In the genomic region with DNA sequence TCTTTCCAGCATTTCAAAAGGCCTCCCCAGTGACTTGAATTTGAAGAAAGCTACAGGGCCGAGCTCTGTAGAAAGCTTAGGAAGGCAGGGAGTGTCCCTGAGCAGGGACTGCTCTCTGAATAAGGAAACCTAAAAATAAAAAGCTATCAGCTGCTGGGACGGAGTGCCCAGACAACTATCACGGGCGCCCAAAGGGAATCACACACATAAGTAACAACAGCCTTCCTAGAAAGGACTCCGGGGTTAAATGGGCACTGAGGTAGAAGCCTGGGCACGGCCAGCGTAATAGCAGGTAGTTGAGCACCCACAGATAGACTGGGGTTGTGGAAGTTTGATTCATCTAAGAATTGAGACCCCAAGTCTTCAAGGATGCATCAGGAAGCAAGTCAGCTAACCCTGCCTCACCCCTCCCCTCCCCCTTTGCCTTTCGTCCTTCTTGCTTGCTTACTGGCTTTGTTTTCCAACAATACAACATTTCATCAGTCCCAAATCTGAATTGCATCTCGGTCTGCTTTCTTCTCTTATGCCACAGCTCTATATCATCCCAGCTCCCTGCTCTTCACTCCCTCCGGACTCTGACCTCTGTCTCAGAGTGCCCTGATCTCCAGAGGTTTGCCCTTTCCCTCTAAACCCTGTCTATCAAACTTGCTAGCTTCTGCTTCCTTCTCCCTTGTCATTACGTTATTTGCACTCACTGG, we compare ENCODE assay signal across 14 mouse cellular contexts.
A peak's percentile ranks its signal among the peaks of the same experiment; 100 is the strongest.
DNase-seq lines count a peak whose midpoint lies in the region; ATAC-seq and TF ChIP-seq lines count a peak whose summit lies in the region.
"Had no signal": no experiment of that assay in that cellular context is flagged by ENCODE, and none has a peak within 500 bp of the region (broad histone marks: within the 10 kb centered on the region; RNA-seq: fewer than 3 reads in every experiment).

No protein-coding gene starts in this region.

- no peaks in the 10 kb centered on the region for H3K36me3 ChIP-seq in hindbrain, embryonic 10.5 days
- no peaks in the 10 kb centered on the region for H3K36me3 ChIP-seq in hindbrain, embryonic 16.5 days (ENCODE audit: control insufficient read depth, insufficient read depth, low read length)
- no peaks in the 10 kb centered on the region; the same call in 1 of the 2 replicates for H3K36me3 ChIP-seq in ES-E14 (ENCODE audit: control insufficient read depth, insufficient read depth, low read length, poor library complexity, severe bottlenecking)
- no peaks in the 10 kb centered on the region for H3K36me3 ChIP-seq in heart, embryonic 11.5 days (ENCODE audit: control insufficient read depth, insufficient read depth, low read length)
- no peaks in the 10 kb centered on the region for H3K36me3 ChIP-seq in midbrain, embryonic 12.5 days
- H3K36me3 ChIP-seq: embryonic facial prominence, embryonic 12.5 days; intestine, embryonic 15.5 days; lung, embryonic 15.5 days had no signal

- H3K4me3 ChIP-seq in hindbrain, embryonic 10.5 days, result no peak overlapping the region
- H3K4me3 ChIP-seq in hindbrain, embryonic 16.5 days (ENCODE audit: low read length), result no peak overlapping the region
- peak overlapping the region in 1 of 2 experiments; percentile 45; a peak in 2 of 4 replicates for H3K4me3 ChIP-seq in ES-E14 (ENCODE audit: insufficient read depth in 1 of 2, low read depth in 1 of 2, low read length in 2 of 2, poor library complexity in 1 of 2, severe bottlenecking in 1 of 2)
- no peak overlapping the region for H3K4me3 ChIP-seq in heart, embryonic 11.5 days (ENCODE audit: low read depth, low read length)
- H3K4me3 ChIP-seq in midbrain, embryonic 12.5 days, result no peak overlapping the region
- H3K4me3 ChIP-seq: embryonic facial prominence, embryonic 12.5 days; intestine, embryonic 15.5 days; lung, embryonic 15.5 days had no signal

- no peak overlapping the region for H3K9ac ChIP-seq in hindbrain, embryonic 16.5 days (ENCODE audit: low read depth, low read length)
- H3K9ac ChIP-seq in ES-E14 (ENCODE audit: insufficient read depth, low read depth, low read length, poor library complexity, severe bottlenecking), result peak overlapping the region; percentile 31; the same call in 1 of the 2 replicates
- 0 out of 2 replicates have a peak overlapping the region, but pooled peaks have one; percentile 3 for H3K9ac ChIP-seq in heart, embryonic 11.5 days (ENCODE audit: low read depth, low read length)
- H3K9ac ChIP-seq in midbrain, embryonic 12.5 days (replicated peaks), result no peak overlapping the region
- H3K9ac ChIP-seq: embryonic facial prominence, embryonic 12.5 days; intestine, embryonic 15.5 days; lung, embryonic 15.5 days had no signal

- H3K27ac ChIP-seq in hindbrain, embryonic 10.5 days, result peak overlapping the region; percentile 59; the same call in 1 of the 2 replicates
- no peak overlapping the region for H3K27ac ChIP-seq in hindbrain, embryonic 16.5 days (ENCODE audit: low read depth, low read length)
- H3K27ac ChIP-seq in ES-E14 (ENCODE audit: insufficient read depth, low read depth, low read length, poor library complexity, severe bottlenecking), result peak overlapping the region; percentile 71
- peak overlapping the region; percentile 42; the same call in 1 of the 2 replicates for H3K27ac ChIP-seq in heart, embryonic 11.5 days (ENCODE audit: low read depth, low read length)
- H3K27ac ChIP-seq in midbrain, embryonic 12.5 days (replicated peaks), result no peak overlapping the region
- H3K27ac ChIP-seq: embryonic facial prominence, embryonic 12.5 days; intestine, embryonic 15.5 days; lung, embryonic 15.5 days had no signal

- 55% methylated on average over 11 of the region's 11 CpGs for WGBS in hindbrain, embryonic 10.5 days
- WGBS in hindbrain, embryonic 16.5 days, result 53% methylated on average over 11 of the region's 11 CpGs
- 53% methylated on average over 11 of the region's 11 CpGs for WGBS in heart, embryonic 11.5 days (ENCODE audit: insufficient replicate concordance)
- 66% methylated on average over 11 of the region's 11 CpGs for WGBS in midbrain, embryonic 12.5 days

- in situ Hi-C loops in ES-E14 (cut with MboI; ENCODE audit: low sequenced_read_pairs in 2 of 2, unreplicated experiment in 2 of 2), result no loop called here

- H3K27me3 ChIP-seq in hindbrain, embryonic 10.5 days (ENCODE audit: insufficient read depth, poor library complexity, severe bottlenecking), result no peaks in the 10 kb centered on the region
- no peaks in the 10 kb centered on the region for H3K27me3 ChIP-seq in hindbrain, embryonic 16.5 days (replicated peaks; ENCODE audit: control insufficient read depth, insufficient read depth, low read length)
- H3K27me3 ChIP-seq in heart, embryonic 11.5 days (ENCODE audit: control insufficient read depth, insufficient read depth, low read length), result no peaks in the 10 kb centered on the region
- no peaks in the 10 kb centered on the region for H3K27me3 ChIP-seq in midbrain, embryonic 12.5 days
- H3K27me3 ChIP-seq: embryonic facial prominence, embryonic 12.5 days; intestine, embryonic 15.5 days; lung, embryonic 15.5 days; Patski had no signal

- H3K9me3 ChIP-seq in hindbrain, embryonic 10.5 days, result no peaks in the 10 kb centered on the region
- H3K9me3 ChIP-seq in hindbrain, embryonic 16.5 days (ENCODE audit: control insufficient read depth, low read length), result no peaks in the 10 kb centered on the region
- H3K9me3 ChIP-seq in ES-E14 (ENCODE audit: control insufficient read depth, insufficient read depth, low read depth, low read length), result no peaks in the 10 kb centered on the region
- H3K9me3 ChIP-seq in heart, embryonic 11.5 days (replicated peaks; ENCODE audit: control insufficient read depth, low read length), result no peaks in the 10 kb centered on the region
- H3K9me3 ChIP-seq in midbrain, embryonic 12.5 days, result no peaks in the 10 kb centered on the region
- H3K9me3 ChIP-seq: embryonic facial prominence, embryonic 12.5 days; intestine, embryonic 15.5 days; lung, embryonic 15.5 days had no signal

- no peak overlapping the region for H3K4me2 ChIP-seq in hindbrain, embryonic 16.5 days (ENCODE audit: low read length)
- H3K4me2 ChIP-seq in heart, embryonic 11.5 days, result peak overlapping the region; percentile 24
- no peak overlapping the region for H3K4me2 ChIP-seq in midbrain, embryonic 12.5 days (replicated peaks)
- H3K4me2 ChIP-seq: embryonic facial prominence, embryonic 12.5 days; intestine, embryonic 15.5 days; lung, embryonic 15.5 days had no signal

- ATAC-seq in hindbrain, embryonic 16.5 days, result no peak; the same call in 1 of the 2 replicates
- no peak for ATAC-seq in heart, embryonic 11.5 days (replicated peaks; ENCODE audit: insufficient number of reproducible peaks, low FRiP score, low TSS enrichment)
- ATAC-seq in midbrain, embryonic 12.5 days (ENCODE audit: low FRiP score, low read depth), result peak; percentile 44; the same call in 1 of the 2 replicates
- ATAC-seq: forebrain, embryonic 16.5 days; intestine, embryonic 15.5 days; Patski had no signal

- peak; percentile 19 for DNase-seq in hindbrain, embryonic 10.5 days (ENCODE audit: low spot score)
- no peak for DNase-seq in ES-E14 (ENCODE audit: low read depth, low spot score)
- DNase-seq in left cerebral cortex, adult 9 months (ENCODE audit: low spot score in 2 of 2), result no peak
- no peak for DNase-seq in lung, postnatal 25 days (ENCODE audit: low spot score)
- DNase-seq: cerebellum, adult 9-11 months; gastrocnemius, postnatal 36 days had no signal

- peaks cover 17% of the 10 kb centered on the region for H3K4me1 ChIP-seq in hindbrain, embryonic 10.5 days (replicated peaks)
- peaks cover 4% of the 10 kb centered on the region for H3K4me1 ChIP-seq in hindbrain, embryonic 16.5 days (ENCODE audit: control insufficient read depth, insufficient read depth, low read depth, low read length)
- peaks cover 15 to 16% of the 10 kb centered on the region in 2 experiments for H3K4me1 ChIP-seq in ES-E14 (ENCODE audit: control insufficient read depth in 2 of 2, insufficient read depth in 2 of 2, low read length in 2 of 2, poor library complexity in 1 of 2)
- peaks cover 11% of the 10 kb centered on the region; the same call in 1 of the 2 replicates for H3K4me1 ChIP-seq in heart, embryonic 11.5 days (ENCODE audit: control insufficient read depth, insufficient read depth, low read length)
- peaks cover 6% of the 10 kb centered on the region for H3K4me1 ChIP-seq in midbrain, embryonic 12.5 days
- H3K4me1 ChIP-seq: embryonic facial prominence, embryonic 12.5 days; intestine, embryonic 15.5 days; lung, embryonic 15.5 days had no signal

TF ChIP-seq in ES-E14, 5 proteins besides CTCF, POLR2A, EP300 and RAD21:
- TF ChIP-seq ZC3H11A (IDR thresholded peaks at IDR 0.05; ENCODE audit: borderline replicate concordance, low read depth, low read length), result no peak
- no peak for TF ChIP-seq HCFC1 (IDR thresholded peaks at IDR 0.05; ENCODE audit: borderline replicate concordance, insufficient read depth, low read length)
- no peak for TF ChIP-seq MAFK (IDR thresholded peaks at IDR 0.05; ENCODE audit: insufficient read depth, low read depth, low read length)
- no peak for TF ChIP-seq CHD2 (IDR thresholded peaks at IDR 0.05; ENCODE audit: low read depth, low read length)
- TF ChIP-seq ZNF384 (IDR thresholded peaks at IDR 0.05; ENCODE audit: low read depth, low read length), result no peak

Comparison
In these comparisons a context has a peak if more than half of its experiments do, and no peak if none do; other contexts are left out.
1. H3K27ac ChIP-seq: peak in hindbrain, embryonic 10.5 days (single experiment), ES-E14 (single experiment) and heart, embryonic 11.5 days (single experiment); none in hindbrain, embryonic 16.5 days (single experiment) and midbrain, embryonic 12.5 days (single experiment).
2. H3K9ac ChIP-seq: peak in ES-E14 (single experiment) and heart, embryonic 11.5 days (single experiment); none in hindbrain, embryonic 16.5 days (single experiment) and midbrain, embryonic 12.5 days (single experiment).